Mouse (Mus musculus) urinary bladder, adult 18-20 months (tissue): ENCODE measurements around the gene Adcy3.

Experiments used
- DNase-seq, 2 experiments: peaks; one replicate each; pipeline ENCODE4 v3.0.0; 2022; ENCODE audit warnings: low spot score in 2 of 2, mixed read lengths in 2 of 2

Adcy3 gene

DNA sequence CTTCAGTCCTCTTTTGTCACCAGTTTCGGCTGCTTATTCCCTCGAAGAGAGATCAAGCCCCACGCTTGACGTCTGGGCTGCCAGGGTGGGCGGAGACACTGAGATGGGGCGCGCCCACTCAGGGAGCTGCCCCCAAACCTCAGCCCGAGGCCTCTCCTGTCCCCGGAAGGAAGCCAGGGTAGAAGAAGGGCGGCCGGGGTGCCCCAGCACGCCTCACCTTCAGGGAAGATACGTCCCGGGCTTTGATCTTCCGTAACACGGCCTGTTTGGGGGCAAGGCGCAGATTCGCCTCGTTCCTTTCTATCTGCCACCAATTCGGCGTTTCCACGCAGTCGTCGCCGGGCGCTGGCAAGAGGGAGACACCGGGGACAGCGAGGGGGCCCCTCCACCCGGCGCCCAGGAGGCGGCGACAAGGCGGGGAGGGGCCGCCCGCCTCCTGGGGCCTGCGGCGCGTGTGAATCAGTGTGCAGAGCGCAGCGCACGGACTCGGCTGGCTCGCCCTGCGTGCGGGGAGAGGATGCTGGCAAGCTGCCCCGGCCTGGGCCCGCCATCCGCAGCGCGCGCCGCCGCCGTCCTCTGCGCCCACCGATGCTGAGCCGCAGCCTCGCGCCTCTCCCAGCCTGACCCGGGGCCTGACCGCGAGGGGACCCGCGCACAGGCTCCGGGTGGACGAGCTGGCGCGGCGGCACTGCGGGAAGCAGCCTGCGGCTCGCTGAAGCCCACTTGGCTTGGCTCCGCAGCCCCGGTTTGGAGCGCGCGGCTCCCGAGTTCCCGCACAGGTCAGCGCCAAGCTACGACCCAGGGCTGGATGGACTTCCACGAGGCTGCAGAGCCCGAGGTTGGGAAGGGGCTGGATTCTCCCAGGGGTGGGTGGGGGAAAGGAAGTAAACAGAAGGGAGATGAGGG is at the start of gene Adcy3:
Gene Adcy3 (plus strand): TSS at position 163 of the 906 bp plus-strand sequence.
- DNase-seq, result peak; percentile 24 to 48

DNA sequence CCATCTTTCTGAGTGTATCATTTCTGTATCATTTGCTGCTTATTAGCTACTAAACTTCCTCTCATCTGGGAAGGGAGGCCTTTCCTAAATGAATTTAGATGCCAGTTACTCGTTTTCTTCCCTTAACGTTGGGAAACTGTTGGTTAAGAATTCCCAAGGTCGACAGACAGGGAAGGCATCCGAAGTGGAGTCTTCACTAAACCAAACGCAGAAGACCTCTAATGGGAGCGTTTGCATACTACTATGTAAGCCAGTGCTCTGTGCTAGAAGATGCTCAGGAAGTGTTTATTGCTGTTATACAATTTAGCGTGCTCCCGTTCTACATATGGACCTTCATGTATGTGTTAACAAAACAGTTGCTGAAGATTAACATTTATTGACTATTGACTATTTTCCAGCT is 49.5 kb upstream of the Adcy3 start:
- DNase-seq, result no peak

DNA sequence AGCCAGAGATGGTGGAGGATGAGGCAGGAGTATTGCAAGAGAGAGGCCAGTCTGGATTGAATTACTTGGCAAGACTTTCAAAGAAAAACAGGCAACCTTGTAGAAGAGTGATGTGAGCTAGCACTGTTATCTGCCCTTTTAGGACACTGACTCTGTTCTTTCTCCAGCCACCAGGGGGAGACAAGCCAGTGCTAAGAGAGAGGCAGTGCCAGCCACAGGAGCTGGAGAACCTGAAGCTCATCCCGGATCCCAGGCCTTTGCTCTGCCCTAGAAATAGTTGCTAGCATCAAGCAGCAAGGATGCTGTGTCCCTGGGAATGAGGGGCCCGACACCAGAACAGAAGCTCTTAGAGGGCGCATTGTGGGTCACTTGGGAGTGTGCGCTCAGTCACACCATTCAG is 25.5 kb upstream of the Adcy3 start:
- peak; percentile 33 to 42 for DNase-seq

DNA sequence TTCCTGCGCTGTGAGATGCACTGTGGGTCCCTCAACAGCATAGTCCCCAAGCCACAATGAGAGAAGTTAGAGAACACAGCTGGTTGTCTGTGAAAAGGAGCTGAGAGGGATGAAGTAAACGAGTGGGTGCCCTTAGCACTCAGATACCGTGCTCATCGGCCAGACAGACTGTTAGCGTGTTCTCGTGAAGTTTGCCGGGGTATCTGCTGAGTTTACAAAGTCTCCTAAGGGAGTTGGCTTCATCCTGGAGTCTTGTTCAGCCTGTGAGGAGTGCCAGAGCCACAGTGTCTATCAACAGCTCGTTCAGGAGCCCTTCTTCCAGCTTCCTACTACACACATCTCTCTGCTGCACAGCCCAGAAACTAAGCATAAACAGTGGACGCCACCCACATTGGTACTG is 16.8 kb upstream of the Adcy3 start:
- no peak for DNase-seq

GRCm38 (mm10) chr12:4117136-4117535 is 15.8 kb upstream of the Adcy3 start:
- no peak for DNase-seq

GRCm38 (mm10) chr12:4117579-4117978 is 15.3 kb upstream of the Adcy3 start:
- DNase-seq, result no peak

DNA sequence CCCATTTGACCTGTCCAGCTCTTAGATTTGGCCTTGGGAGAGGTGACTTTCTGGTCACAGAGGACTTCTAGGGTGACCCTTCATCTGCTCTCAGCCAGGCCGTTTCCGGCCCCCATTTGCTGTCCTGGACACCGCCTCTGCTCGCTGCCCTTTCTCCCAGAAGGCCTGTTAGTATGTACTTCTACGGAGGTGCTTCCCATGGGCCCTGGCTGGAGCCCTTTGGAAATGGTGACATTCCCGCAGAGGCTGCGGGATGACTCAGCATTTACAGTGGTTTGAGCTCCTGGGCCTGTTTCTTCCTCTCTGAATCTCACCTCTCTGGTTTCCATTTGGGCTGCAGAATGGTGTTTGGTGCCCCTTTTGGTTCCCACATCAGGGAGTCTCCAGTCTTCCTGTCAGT is 5.6 kb upstream of the Adcy3 start:
- no peak for DNase-seq

- no peak for DNase-seq
Measured at GRCm38 (mm10) chr12:4133847-4134212, 927 bp downstream of the Adcy3 start.

GRCm38 (mm10) chr12:4143179-4143578 is 10.3 kb downstream of the Adcy3 start:
- DNase-seq, result no peak

DNA sequence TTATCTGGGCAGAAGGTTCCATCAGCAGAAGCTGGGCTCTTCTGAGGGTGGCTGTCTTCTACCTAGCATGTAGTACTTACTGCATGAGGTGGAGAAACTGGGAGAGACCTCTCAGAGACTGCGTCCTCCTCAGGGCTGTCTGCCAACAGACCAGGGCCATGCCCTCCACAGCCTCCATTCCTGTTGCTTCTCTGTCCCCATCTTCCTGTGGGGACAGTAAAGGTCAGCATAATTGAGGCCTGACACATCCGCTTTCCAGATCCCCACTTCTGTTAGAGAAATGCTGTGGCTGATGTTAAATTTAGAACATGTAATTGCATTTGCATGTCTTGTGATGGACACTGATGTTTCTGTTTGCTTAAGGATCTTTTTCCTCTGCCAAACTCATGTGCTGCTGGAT is 18.0 kb downstream of the Adcy3 start:
- DNase-seq, result no peak

DNA sequence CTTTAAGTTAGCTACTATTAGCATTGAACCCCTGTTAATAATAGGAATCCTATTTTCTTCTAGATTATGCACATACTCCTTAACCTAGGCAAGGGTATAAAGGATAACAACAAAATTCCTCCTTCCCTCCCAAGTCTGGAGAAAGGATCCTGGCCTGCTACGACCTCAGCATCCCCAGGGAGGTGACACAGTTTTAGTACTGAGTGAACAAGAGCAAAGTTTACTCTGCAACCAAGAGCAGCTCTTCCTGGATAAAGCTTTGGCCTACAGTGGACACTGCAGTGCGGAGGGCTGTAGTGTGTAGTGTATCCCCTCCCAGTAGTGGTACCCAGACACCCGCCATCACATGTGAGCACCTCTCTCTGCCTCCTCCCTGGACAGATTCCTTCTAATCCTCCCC is 19.1 kb downstream of the Adcy3 start:
- no peak for DNase-seq

DNA sequence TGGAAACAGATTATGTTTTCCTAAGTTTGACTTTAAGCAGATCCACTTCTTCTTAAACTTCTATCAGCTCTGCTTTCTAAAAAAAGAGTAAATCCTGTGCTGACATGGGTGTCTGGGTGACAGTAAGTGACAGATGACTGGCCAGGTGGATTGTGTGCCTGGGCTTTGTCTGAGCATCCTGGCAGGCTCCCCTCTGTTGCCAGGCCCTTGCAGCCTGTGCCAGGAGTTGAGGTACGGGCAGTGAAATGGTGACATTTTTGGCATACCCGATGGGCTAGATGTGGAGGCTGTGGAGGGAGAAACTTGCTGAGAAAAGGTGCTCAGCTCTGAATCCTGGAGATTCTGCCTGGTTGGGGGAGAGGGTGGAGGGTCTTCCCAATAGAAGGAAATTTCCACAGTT is 24.6 kb downstream of the Adcy3 start:
- DNase-seq, result no peak

GRCm38 (mm10) chr12:4158179-4158578 is 25.3 kb downstream of the Adcy3 start:
- DNase-seq, result no peak

DNA sequence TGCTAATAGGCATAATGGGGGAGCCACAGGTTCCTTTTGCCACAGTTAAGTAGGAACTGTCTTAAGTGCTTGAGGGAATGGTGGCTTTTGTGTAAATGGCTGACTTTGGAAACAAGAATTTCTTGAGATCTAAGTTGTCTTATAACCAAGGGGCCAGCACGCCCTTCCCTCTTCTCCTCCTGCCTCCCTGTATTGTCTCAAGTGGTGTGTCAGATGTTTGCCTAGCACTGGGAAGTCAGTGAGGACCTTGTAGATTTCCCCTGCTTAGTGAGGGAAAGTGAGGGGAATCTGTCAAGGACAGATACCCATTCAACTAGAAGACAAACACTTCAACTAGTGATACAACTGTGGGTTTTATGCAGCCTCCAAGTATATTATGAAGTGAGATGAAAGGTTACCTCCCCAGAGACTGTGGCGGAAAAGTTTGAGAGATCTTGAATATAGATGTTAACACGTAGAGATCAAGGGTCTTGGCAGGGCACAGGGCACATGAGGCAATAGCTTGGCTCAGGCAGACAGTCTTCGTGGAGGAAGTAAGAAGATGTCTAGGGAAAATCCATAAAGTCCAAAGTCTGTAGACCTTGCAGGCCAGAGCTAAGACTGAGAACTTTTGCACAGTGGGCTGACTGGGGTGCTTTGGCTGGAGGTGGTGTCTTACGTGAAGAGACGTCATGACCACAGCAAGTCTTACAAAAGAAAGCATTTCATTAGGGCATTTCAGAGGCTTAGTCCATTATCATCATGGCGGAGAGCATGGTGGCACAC is 26.1 kb downstream of the Adcy3 start:
- DNase-seq, result no peak

DNA sequence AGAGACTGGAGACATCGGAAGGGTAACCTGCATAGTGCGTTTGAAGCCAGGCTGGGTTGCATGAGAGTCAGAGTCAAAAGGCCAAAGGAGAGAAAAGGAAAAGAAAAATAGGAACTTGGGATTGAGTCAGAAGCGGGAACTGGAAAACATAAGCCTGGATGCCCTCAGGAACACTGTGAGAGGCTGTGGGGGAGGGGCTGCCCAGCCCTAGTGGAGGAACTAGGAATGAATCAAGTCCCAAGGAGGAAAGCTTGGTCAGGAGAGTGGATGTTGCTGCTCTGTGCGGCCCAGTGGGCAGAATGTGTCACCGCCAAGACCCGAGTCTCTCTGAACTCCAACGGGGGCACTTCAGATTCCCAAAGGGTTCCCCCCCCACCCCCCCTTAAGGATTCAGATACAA is 27.4 kb downstream of the Adcy3 start:
- DNase-seq, result no peak

GRCm38 (mm10) chr12:4162886-4163285 is 30.0 kb downstream of the Adcy3 start:
- no peak for DNase-seq

GRCm38 (mm10) chr12:4166970-4167369 is 34.1 kb downstream of the Adcy3 start:
- DNase-seq, result no peak

- no peak for DNase-seq
Measured at GRCm38 (mm10) chr12:4169058-4169457, 36.2 kb downstream of the Adcy3 start.

GRCm38 (mm10) chr12:4169622-4170021 is 36.7 kb downstream of the Adcy3 start:
- no peak for DNase-seq

- DNase-seq, result no peak
Measured at GRCm38 (mm10) chr12:4173108-4173790, 40.3 kb downstream of the Adcy3 start.

- no peak for DNase-seq
Measured at GRCm38 (mm10) chr12:4178839-4179238, 45.9 kb downstream of the Adcy3 start.

- no peak for DNase-seq
Measured at GRCm38 (mm10) chr12:4179671-4180233, 46.8 kb downstream of the Adcy3 start.
